Mouse (Mus musculus) kidney, postnatal 14 days (tissue): Measurements from ENCODE around the gene Rap2c.
A peak's percentile ranks its signal among the peaks of the same experiment; 100 is the strongest.

Experiments
- DNase-seq: peaks from one replicate; pipeline ENCODE4 v3.0.0; 2022; ENCODE audit warnings: mixed read lengths

Gene Rap2c

GRCm38 (mm10) chrX:51017851-51018785 lies at the start of gene Rap2c:
Rap2c (minus strand) TSS chrX:51018018.
- DNase-seq = peak; percentile 72

DNA sequence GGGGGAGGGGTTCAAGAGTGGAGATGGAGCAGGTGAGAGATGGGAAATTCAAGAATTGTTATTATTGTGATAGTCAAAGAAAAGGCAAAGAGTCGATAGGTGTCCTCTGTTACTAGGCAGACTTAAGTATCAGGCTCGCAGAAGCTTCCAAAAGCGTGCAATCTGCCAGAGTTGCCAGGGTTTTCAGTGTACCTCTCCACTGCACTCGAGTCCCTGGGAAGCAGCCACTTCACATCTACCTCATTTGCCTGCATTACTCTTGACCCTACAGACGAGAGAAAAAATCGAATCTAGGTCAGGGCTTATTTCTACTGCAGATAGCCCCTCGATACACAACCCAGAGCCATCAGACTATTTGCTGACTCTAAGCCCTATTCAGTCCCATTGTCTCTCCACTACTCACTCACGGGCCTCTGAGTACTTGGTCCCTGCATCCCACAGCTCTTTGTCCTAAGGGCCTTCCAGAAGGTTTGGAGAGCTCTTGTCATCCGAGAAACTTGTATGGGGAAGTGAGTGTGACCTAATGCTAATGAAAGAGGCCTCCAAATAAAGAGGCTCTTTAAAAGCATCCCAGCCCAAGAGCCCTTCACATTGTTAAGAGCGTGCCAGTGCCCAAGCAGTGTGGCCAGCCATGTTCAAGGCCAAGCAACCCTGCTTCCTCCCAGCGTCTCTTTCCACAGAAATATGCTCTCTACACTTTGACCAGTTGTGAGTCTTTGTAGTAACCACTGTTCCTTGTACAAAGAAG lies 48.9 kb upstream of the Rap2c start:
- DNase-seq = no peak

DNA sequence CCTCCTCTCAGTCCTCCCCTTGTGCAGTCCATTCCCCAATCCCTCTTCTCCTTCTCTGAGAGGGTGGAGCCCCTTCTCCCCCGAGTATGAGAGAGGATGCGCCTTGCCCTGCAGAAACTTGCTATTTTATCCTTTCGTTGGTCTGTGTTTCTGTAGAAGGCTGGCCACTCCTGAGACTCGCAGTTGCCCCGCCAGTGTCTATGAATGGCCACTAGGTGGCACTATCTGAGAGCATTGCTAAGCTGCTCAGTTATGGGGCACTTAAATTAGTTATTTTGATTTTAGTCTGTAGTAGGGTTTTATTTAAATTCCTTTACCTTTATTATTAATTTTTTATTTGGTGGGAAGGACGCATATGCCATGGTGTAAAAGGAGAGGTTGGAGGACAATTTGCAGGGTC lies 48.0 kb upstream of the Rap2c start:
- peak; percentile 47 for DNase-seq

DNA sequence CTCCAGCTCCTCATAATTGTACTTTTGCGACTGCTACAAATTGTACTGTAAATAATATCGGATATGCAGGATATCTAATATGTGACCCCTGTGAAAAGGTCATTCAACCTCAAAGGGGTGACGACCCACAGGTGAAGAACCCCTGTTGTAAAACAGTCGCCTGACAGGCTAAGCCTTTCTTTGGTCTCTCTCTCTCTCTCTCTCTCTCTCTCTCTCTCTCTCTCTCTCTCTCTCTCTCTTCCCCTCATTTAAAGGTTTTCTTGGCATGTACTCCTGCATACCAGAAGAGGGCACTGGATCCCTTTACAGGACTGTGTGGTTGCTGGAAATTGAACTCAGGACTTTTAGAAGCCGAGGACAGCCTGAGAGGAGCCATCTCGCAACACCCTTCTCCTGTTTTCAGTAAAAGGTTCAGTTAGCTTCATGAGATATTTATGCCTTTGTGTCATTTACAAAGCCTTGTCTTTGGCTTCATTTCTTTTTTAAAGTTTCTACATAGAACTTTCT lies 47.4 kb upstream of the Rap2c start:
- no peak for DNase-seq

GRCm38 (mm10) chrX:51060220-51060619 lies 42.4 kb upstream of the Rap2c start:
- no peak for DNase-seq

- no peak for DNase-seq
Measured at GRCm38 (mm10) chrX:51058741-51059140, 40.9 kb upstream of the Rap2c start.

DNA sequence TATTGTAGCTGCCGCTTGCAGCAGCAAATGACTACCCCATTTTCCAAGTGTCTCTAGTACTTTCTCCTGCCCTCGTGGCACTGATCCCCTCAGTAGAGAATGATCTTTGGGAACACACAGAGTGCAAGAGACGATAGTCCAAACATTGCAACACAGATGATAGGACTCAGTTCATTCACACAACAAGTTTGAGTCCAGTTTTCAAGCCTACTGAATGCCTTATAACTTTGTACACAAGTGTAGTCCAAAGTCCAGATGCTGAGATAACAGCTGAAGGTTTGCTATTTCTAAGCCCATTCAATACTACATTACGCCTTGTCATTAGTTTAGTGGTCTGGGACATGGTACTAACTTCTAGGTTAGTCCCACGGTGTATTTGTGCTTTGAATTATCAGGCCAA lies 40.5 kb upstream of the Rap2c start:
- DNase-seq = no peak

GRCm38 (mm10) chrX:51051680-51052461 lies 34.1 kb upstream of the Rap2c start:
- no peak for DNase-seq

GRCm38 (mm10) chrX:51035678-51036209 lies 17.9 kb upstream of the Rap2c start:
- DNase-seq = no peak

- peak; percentile 51 for DNase-seq
Measured at GRCm38 (mm10) chrX:51019884-51020283, 2.1 kb upstream of the Rap2c start.

DNA sequence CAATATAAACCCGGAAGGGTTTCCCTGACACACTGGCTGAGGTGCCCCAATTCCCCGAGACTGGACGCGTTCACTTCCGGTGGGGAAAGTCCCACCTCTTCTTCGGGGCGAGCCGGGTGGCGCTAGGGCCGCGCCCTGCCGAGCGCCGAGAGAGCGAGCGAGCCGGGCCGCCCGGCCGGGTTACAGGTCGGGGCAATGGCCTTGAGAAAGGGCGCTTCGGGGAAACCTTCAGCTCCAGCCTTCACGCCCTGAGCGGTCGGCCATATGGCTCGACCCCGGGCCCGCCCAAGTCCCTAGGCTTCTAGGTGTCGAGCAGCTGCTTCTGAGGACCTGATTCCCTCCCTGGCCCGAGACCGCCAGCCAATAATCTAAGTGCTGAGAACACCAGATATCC lies 965 bp upstream of the Rap2c start:
- peak; percentile 80 for DNase-seq

GRCm38 (mm10) chrX:51016926-51017325 lies 892 bp downstream of the Rap2c start:
- DNase-seq = peak; percentile 0

DNA sequence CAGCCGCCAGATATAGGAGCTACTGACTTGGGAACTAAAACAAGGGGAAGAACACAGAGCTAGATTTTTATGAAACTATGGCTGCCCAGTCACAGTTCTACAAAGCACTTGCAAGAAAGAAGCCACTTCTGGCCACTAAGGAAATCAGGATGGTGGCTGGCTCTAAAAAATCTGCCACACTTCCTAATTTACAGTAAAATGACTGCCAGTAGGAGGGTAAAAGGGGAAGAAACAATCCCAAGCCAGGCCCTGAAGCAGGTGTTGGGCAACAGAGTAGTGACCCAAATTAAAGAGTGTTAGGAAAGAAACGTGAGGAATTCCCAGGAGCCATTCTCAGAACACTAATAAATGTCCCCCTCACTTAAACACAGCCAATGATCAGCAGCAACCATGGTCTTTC lies 5.5 kb downstream of the Rap2c start:
- no peak for DNase-seq

DNA sequence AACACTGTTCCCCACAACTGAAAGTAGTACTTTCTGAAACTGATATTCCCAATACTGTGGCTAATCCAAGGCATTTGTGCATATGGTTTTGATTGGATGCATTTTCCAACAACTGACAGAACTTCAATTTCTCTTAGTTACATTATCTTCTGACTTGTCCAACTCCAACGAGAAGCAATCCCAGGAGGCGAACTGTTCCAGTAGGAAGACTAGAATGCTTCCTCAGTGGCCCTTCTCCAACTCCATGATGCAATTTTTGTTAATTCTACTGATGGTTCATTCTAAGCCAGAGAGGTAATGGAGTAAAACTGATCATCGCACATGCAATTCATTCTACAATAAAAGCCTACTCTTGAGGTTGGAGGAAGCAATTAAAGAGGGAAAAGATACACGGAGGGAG lies 7.5 kb downstream of the Rap2c start:
- no peak for DNase-seq

GRCm38 (mm10) chrX:51000791-51001190 lies 17.0 kb downstream of the Rap2c start:
- no peak for DNase-seq

- no peak for DNase-seq
Measured at GRCm38 (mm10) chrX:50995310-50995709, 22.5 kb downstream of the Rap2c start.

GRCm38 (mm10) chrX:50991324-50991723 lies 26.5 kb downstream of the Rap2c start:
- DNase-seq = no peak

GRCm38 (mm10) chrX:50989940-50990339 lies 27.9 kb downstream of the Rap2c start:
- no peak for DNase-seq

DNA sequence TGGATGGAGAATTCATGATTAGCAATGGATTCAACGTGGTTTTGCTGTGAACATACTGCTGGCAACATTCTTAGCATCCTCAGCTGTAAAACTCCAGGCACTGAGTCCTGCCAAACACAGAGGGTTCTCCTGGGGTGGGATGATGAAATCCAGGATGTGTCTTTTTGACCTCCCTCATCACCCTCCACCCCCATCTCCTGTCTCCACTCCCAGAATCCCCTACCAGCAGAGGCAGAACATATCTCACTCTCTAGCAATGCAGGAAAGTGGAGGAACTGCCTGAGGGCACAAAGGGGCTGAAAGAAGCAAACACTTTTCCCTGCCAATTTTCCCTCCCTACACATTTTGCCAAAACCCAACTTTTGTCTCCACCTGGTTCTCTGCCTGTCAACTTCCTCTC lies 29.2 kb downstream of the Rap2c start:
- no peak for DNase-seq

DNA sequence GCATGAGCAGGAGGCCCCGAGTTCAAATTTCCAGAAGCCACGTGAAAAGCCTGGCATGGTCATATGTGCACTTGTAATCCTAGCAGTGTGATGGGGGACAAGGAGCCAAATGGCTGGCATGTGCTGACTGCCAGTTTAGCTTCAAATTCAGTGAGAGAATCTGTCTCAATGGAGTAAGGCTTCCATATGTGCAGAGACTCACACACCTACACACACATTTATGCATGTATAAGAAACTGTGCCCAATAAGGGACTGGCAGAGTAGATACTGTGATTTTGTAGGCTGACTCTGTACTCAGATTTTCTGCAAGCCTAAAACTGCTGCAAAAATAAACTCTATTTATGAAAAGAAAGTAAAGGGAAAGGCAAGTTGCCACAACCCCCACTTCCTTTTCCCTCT lies 39.4 kb downstream of the Rap2c start:
- no peak for DNase-seq

- no peak for DNase-seq
Measured at GRCm38 (mm10) chrX:50972145-50972544, 45.7 kb downstream of the Rap2c start.

DNA sequence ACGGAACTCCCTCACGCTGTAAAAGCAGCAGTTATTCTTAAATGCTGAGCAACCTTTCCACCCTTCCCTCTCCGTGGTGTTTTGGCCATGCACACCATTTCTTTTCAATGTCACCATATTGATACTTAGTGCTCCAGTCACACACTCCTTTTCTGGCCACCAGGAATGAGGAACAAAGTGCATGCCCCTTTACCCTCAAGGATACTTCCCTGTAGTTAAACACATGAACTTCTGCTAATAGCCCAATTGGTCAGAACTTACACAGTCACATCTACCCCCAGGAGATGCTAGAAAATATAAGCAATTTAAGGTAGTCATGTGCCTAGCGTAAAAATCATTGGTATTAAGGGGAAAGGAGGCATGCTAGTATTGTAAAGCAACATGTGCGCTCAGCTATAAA lies 47.9 kb downstream of the Rap2c start:
- DNase-seq = no peak
